Mouse (Mus musculus) fat pad, adult 2 months (tissue): Measurements from ENCODE around the gene 1700123O20Rik.

ENCODE experiments used
- DNase-seq: peaks from one replicate; pipeline ENCODE4 v3.0.0-alpha.2; 2011; ENCODE audit warnings: low read depth, low spot score; ENCODE audit errors: extremely low read depth

Gene 1700123O20Rik

GRCm38 (mm10) chr14:54720654-54721350, 34.8 kb downstream of the 1700123O20Rik start:
- DNase-seq = no peak

GRCm38 (mm10) chr14:54721711-54722110, 35.7 kb downstream of the 1700123O20Rik start:
- no peak for DNase-seq

GRCm38 (mm10) chr14:54724049-54724448, 38.0 kb downstream of the 1700123O20Rik start:
- DNase-seq = no peak

DNA sequence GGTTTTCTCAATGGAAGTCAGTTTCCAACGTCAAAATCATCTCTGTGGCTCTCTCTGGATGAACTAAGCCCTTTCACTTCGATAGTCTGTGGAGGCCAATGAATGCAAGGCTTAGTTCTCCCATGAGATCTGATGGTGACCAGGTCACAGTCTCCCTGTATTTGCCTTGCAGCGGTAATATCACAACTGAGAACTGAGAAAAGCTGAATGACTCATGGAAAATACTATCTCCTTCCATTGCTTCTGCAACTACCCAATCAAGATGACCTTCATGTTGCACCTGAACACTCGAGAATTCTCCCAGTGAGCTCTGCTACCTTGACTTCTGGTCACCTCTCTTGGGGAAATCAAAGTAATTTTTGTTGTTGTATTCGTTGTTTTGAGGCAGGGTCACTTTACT, 41.5 kb downstream of the 1700123O20Rik start:
- no peak for DNase-seq

GRCm38 (mm10) chr14:54728823-54729653, 43.0 kb downstream of the 1700123O20Rik start:
- no peak for DNase-seq

DNA sequence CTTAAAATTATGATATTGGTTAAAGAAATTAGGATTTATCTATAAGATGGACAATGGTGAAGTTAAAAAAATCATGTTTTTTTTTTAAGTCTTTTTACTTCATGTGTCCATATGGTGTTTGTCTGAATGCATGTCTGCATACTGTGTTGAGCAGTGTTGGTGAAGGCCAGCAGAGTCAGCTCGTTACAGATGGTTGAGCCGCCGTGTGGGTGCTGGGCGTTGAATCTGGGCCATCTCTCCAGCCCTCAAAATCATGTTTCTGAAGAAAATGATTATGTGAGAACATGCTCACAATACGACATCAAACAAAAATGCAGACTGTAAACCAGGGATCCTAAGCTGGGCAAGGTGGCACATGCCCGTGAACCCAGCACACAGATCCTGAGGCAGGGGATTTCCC, 44.3 kb downstream of the 1700123O20Rik start:
- no peak for DNase-seq

- DNase-seq = no peak
Observed at GRCm38 (mm10) chr14:54732206-54732605, 46.2 kb downstream of the 1700123O20Rik start.

GRCm38 (mm10) chr14:54734004-54734403, 48.0 kb downstream of the 1700123O20Rik start:
- DNase-seq = no peak

GRCm38 (mm10) chr14:54735221-54735620, 49.2 kb downstream of the 1700123O20Rik start:
- DNase-seq = no peak

DNA sequence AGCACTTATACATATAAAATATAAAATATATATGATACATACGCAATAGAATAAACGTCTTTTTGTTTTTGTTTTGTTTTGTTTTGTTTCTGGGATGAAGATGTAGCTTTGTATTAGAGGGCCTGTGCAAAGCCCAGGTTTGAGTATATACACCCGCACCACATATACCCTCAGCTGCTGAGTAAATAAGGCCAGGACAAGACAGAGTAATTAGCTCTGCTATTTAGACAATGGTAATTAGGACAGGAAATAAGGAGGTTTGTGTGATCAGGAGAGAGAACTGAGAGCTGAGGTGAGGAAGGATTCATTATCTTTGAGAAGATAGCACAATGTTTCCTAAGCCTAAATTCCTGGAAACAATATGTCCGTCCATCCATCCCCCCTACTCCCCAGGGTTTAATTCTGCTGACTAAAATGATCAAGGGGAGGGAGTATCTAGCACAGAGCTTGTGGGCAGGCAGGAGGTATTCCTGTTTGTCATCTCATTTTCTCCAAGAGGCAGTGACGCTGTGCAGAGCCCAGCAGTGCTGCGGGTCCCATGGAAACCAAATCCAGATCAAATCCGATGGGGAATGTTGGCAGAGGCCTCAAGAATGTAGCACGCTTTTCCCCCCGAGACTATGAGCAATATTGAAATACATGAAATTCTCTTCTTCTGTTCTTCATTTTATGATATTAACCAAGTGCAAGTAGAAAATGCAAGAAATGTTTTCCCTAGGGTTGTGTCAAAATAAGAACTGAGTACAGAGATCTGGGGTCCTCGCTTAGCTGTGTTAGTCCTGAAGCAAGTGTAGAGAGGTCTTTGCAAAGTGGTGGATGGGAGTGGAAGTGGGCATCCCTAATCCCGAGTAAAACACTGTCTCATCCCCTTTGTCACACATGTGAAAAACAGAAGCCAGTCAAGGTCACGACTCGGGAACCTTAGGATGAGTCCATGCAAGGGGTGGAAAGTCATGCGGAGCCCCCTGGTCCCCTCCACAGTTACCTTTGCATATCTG, 50.8 kb downstream of the 1700123O20Rik start:
- no peak for DNase-seq

DNA sequence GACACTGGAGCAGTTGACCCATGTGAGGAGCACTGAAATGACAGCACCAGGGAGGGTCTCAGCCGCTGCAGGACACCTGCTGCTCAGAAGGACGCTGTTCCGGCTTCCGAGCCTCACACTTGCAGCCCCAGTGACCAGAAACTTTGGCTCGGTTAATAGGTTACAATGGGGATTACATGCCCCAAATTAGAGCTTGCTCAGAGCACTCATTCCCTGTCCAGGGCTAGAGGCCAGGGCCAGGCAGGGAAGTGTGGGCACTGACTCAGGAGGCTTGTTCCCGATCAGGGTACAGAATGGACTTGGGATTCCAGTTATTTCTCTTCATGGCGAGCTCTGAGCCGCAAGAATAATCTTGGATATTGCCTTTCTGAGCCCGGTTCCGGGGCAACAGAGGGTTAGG, 51.6 kb downstream of the 1700123O20Rik start:
- no peak for DNase-seq
